Mouse (Mus musculus) limb, embryonic 11.5 days (tissue): Measurements from ENCODE around the gene Med12. TPM values are rescaled to one million over a fixed set of nuclear protein-coding genes. Genes with fewer than 3 reads are reported as not detected.
A peak's percentile ranks its signal among the peaks of the same experiment; 100 is the strongest.

Experiments
- ATAC-seq: fragments of 200-750 bp; cut with Nextera tagmentation; 2 replicates; pipeline ENCODE4 v1.8.0; 2017; ENCODE audit warnings: low read depth; ENCODE audit not compliant: insufficient number of reproducible peaks, low FRiP score, low TSS enrichment
- DNase-seq: peaks from one replicate; pipeline ENCODE4 v3.0.0-alpha.2; 2015; ENCODE audit warnings: low spot score
- H3K27ac ChIP-seq: fragments of 300-500 bp; sonication (generic); replicated peaks from 2 replicates; pipeline ENCODE4 v1.5.1; 2014; ENCODE audit warnings: low read depth, mild to moderate bottlenecking, low read length
- H3K27me3 ChIP-seq: fragments of 300-500 bp; sonication (generic); 2 replicates; pipeline ENCODE4 v1.6.1; 2014; ENCODE audit warnings: mild to moderate bottlenecking, low read length, mixed read lengths; ENCODE audit not compliant: control insufficient read depth, insufficient read depth
- H3K36me3 ChIP-seq: fragments of 300-500 bp; sonication (generic); 2 replicates; pipeline ENCODE4 v1.6.1; 2014; ENCODE audit warnings: mild to moderate bottlenecking, low read length, moderate library complexity, mixed read lengths; ENCODE audit not compliant: control insufficient read depth, insufficient read depth
- H3K4me1 ChIP-seq: fragments of 300-500 bp; sonication (generic); 2 replicates; pipeline ENCODE4 v1.6.1; 2014; ENCODE audit warnings: low read length, mixed read lengths; ENCODE audit not compliant: control insufficient read depth, insufficient read depth
- H3K4me2 ChIP-seq: fragments of 300-500 bp; sonication (generic); 2 replicates; pipeline ENCODE4 v1.6.1; 2014; ENCODE audit warnings: low read depth, mild to moderate bottlenecking, moderate library complexity; ENCODE audit not compliant: severe bottlenecking
- H3K4me3 ChIP-seq: fragments of 300-500 bp; sonication (generic); 2 replicates; pipeline ENCODE4 v1.5.1; 2014; ENCODE audit warnings: low read depth, low read length
- H3K9ac ChIP-seq: fragments of 300-500 bp; sonication (generic); 2 replicates; pipeline ENCODE4 v1.6.1; 2014; ENCODE audit warnings: mild to moderate bottlenecking, low read length
- H3K9me3 ChIP-seq: fragments of 300-500 bp; sonication (generic); 2 replicates; pipeline ENCODE4 v1.6.1; 2016; ENCODE audit warnings: low read length; ENCODE audit not compliant: control insufficient read depth
- WGBS: fragments of 180-500 bp; shearing (Covaris S2); extraction: QIAGEN DNeasy Blood & Tissue Kit; methylation state at CpG from one replicate; pipeline ENCODE4 v1.1.7; 2014; 5-methylcytosine and 5-hydroxymethylcytosine counted together
- polyA plus RNA-seq: library from polyadenylated mRNA; unstranded; fragments of >200 nt; fragmentation: Nextera tagmentation; extraction: Ambion mirVana; gene quantifications from 2 replicates; pipeline ENCODE4 v1.2.1, GENCODE M21; 2014

The Med12 gene
- 57.6 and 58.2 TPM in 2 replicates for polyA plus RNA-seq

DNA sequence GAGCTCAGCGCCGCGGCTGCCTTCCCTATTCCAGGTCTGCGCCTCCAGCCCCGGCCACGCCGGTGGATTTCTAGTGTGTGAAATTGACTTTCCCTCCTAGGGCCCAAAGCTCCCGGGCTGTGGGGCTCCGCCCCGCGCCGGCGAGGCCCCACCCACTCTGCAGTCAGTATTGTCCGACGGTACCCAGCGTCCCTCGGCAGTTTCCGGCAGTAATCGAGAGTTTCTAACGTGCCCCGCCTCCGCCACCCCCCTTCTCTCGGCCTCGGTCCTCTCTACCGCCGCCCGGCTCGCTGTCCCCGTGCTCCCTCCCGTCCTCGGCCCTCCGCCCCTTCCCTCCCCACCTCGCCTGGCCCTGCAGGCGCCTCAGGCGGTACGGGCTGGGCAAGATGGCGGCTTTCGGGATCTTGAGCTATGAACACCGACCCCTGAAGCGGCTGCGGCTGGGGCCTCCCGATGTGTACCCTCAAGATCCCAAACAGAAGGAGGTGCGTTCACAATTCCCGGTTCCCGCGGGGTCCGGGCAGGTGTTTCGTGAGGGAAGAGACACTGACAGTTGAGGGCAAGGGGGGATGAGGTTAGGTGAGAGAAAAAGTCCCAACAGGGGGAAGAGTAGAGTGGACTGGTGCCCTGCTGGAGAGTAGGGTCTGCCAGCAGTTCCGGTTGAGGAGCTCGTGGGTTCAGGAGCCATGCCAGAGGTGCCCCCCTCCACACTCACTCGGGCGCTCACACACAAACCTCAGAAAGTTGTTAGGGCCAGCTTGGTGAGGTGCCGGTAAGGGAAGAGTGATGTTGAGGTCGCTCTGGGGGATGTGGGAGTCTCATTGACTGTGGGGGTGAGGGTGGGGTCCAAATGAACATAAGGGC is at the start of gene Med12:
TSS of gene Med12 (plus strand) at position 156 of the 864 bp plus-strand sequence.
- Histone ChIP-seq H3K4me1 (no peaks in the 10 kb centered on the region), H3K36me3 (no peaks in the 10 kb centered on the region), H3K9ac (peak within 1 kb of the TSS; percentile 67), H3K27ac (peak within 1 kb of the TSS; percentile 53), H3K4me2 (peak within 1 kb of the TSS; percentile 45), H3K9me3 (no peaks in the 10 kb centered on the region), H3K27me3 (peaks cover 5% of the 10 kb centered on the region), H3K4me3 (peak within 1 kb of the TSS; percentile 52)
- WGBS = 17% methylated on average over 51 of the region's 54 CpGs
- ATAC-seq = peak; percentile 98
- peak; percentile 88 for DNase-seq

DNA sequence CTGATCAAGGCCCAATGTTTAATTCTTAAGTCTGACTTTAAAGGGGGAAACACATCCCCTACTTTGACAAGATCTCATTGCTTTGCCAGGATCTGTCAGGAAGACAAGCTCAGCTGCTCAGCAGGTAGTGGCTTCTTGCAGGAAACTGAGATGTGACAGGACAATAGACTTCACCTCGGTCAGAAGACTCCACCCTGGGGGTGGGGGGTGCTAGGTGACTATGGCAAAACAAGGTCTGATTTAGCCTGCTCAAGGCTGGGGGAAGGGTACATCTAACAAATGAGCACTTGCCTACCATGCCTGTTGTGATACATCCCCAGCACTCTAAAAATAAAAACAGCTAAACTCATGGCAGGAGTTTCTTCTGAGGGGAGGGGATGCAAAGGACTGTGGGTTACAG is 28.8 kb upstream of the Med12 start:
- no peak overlapping the region for H3K4me2 ChIP-seq
- 43% methylated on average over 1 of the region's 1 CpGs for WGBS
- H3K4me3 ChIP-seq = no peak overlapping the region
- no peak for DNase-seq
- H3K27me3 ChIP-seq = no peaks in the 10 kb centered on the region
- H3K9ac ChIP-seq = no peak overlapping the region
- no peaks in the 10 kb centered on the region for H3K4me1 ChIP-seq
- no peak for ATAC-seq
- H3K27ac ChIP-seq = no peak overlapping the region
- H3K36me3 ChIP-seq = no peaks in the 10 kb centered on the region
- no peaks in the 10 kb centered on the region for H3K9me3 ChIP-seq

DNA sequence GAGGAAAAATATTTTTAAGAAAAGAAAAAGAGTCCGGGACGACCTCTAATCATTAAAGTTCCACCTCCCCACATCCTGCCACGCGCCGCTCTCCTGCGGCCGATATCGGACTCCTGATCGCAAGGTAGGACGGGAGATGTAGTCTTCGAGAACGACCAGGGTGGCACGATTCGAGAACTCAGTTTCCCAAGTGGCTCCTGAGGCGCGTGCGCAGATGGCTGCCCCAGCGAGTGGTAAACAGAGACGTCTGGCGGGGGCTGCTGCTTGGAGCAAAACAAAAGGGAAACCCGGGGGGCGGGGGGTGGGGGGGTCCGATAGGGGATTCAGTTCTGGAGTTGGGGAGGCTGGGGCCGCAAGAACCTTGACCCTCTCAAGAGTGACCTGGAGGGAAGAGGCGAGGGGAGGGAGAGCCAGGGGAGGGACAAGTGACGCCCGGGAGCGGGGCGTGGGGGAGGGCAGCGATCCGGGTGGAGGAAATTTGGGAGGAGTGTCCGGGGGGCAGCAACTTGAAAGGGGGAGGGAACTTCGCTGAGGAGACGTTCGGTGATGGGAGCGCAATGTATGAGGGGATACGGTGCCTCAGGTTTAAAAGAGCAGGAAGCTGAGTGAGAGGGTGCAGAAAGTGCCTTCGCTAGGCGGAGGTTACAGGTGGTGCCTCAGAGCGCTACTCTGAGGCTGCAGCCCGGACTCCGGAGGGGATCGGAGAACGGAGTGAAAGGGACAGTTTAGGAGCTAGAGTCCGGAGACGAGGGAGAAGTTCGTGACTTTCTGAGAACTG is 19.7 kb upstream of the Med12 start, which contains the start of gene Foxo4:
TSS of gene Foxo4 (plus strand) at position 577 of the 778 bp plus-strand sequence.
- DNase-seq (peak; percentile 86), ATAC-seq (peak; percentile 85)
- 23% methylated on average over 47 of the region's 47 CpGs for WGBS

DNA sequence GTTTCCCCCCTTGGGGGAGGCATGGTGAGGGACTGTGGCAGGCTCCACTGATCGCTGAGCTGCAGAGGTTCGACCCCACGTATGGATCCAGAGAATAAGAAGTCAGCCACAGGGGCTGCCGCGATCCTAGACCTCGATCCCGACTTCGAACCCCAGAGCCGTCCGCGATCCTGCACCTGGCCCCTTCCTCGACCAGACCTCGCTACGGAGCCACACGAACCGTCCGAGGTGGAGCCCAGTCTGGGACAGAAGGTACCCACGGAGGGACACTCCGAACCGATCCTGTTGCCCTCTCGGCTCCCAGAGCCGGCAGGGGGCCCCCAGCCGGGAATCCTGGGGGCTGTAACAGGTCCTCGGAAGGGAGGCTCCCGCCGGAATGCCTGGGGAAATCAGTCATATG is 19.1 kb upstream of the Med12 start:
- H3K27me3 ChIP-seq = 0 out of 2 replicates have a peak, but pooled peaks cover 2% of the 10 kb centered on the region
- ATAC-seq (peak; percentile 11; the same call in 1 of the 2 replicates), DNase-seq (no peak)
- peak overlapping the region; percentile 58 for H3K4me2 ChIP-seq
- H3K36me3 ChIP-seq = no peaks in the 10 kb centered on the region; the same call in 1 of the 2 replicates
- no peaks in the 10 kb centered on the region for H3K9me3 ChIP-seq
- H3K4me1 ChIP-seq = peaks cover 3% of the 10 kb centered on the region; the same call in 1 of the 2 replicates
- WGBS = 17% methylated on average over 26 of the region's 26 CpGs
- peak overlapping the region; percentile 60 for H3K4me3 ChIP-seq
- peak overlapping the region; percentile 73 for H3K9ac ChIP-seq
- no peak overlapping the region for H3K27ac ChIP-seq

More for the DNA sequence above, 19.7 kb upstream of the Med12 start, which contains the start of gene Foxo4:
- peaks cover 3% of the 10 kb centered on the region; the same call in 1 of the 2 replicates for H3K4me1 ChIP-seq
- peak within 1 kb of the TSS; percentile 58 for H3K4me2 ChIP-seq
- peak within 1 kb of the TSS; percentile 73 for H3K9ac ChIP-seq
- H3K36me3 ChIP-seq = no peaks in the 10 kb centered on the region; the same call in 1 of the 2 replicates
- 0 out of 2 replicates have a peak within 1 kb of the TSS, but pooled peaks have one; percentile 21 for H3K27ac ChIP-seq
- H3K27me3 ChIP-seq = 0 out of 2 replicates have a peak, but pooled peaks cover 2% of the 10 kb centered on the region
- H3K4me3 ChIP-seq = peak within 1 kb of the TSS; percentile 60
- no peaks in the 10 kb centered on the region for H3K9me3 ChIP-seq

DNA sequence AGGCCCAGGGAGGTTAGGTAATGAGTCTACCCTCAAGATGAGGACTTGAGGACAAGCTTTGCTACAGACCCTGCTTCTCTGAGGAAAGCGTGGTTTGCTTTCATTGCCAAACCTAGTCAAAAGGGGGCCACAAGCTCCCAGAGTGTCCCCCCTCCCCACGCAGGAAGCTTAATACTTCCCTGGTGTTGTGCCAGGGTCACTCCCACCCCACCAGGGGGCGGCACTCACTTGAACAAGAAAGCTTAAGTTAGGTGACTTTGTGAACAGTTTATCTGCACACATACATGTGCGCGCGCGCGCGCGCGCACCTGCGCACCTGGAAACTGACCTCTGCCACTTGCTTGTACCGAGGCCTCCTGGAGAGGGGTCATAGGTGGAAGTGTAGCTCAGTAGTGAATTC is 17.2 kb upstream of the Med12 start:
- H3K27me3 ChIP-seq = 0 out of 2 replicates have a peak, but pooled peaks cover 2% of the 10 kb centered on the region
- 80% methylated on average over 13 of the region's 13 CpGs for WGBS
- peak; percentile 42 for DNase-seq

DNA sequence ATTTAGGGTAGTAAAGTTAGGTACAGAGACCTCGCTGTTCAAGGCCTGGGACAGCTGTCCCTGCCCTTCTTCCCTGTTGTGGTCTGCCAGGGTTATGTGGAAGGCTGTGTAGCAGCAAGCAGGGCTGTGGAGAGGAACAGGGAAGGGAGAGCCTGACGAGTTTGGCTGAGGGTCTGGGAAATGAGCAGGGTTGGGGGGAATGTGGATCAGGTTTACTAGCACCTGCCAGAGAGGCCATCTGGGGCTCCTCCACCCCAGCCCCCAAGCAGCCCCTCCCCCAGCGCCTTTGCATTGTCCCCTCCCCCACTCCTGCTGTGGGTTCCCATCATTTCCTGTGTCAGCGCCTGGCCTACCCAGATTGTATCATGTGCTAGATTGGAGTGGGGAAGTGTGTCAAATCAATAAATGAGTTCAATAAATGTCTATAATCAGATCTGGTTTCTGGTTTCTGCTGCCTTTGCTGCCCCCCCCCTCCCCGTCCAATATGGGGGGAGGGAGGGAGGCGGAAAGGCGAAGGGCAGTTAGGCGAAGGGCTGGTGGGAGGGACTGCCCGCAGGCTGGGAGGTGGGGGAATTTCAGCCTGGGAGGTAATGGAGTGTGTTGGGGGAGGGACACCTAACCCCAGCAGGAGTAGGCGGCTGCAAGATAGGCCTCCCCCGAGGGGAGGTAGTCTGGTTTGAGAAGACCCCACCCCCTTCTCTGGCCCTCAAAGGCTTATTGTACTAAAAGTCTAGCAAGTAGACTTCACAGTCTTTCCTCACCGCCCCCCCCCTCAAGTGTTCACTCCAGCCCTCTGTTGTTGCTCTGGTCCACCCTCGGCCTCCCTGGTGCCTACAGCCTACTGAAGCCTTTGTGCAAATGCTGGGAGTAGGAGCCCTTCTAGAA is 13.1 kb upstream of the Med12 start:
- H3K9ac ChIP-seq = no peak overlapping the region
- peak; percentile 80 for DNase-seq
- peak; percentile 91 for ATAC-seq
- H3K27me3 ChIP-seq = no peaks in the 10 kb centered on the region
- H3K9me3 ChIP-seq = no peaks in the 10 kb centered on the region
- peak overlapping the region; percentile 87 for H3K27ac ChIP-seq
- WGBS = 23% methylated on average over 13 of the region's 13 CpGs
- H3K36me3 ChIP-seq = no peaks in the 10 kb centered on the region; the same call in 1 of the 2 replicates
- no peak overlapping the region for H3K4me3 ChIP-seq
- H3K4me1 ChIP-seq = peaks cover 6% of the 10 kb centered on the region
- H3K4me2 ChIP-seq = peak overlapping the region; percentile 15; the same call in 1 of the 2 replicates

More for the DNA sequence above, 17.2 kb upstream of the Med12 start:
- Histone ChIP-seq H3K9ac (no peak overlapping the region), H3K4me3 (peak overlapping the region; percentile 60), H3K4me2 (peak overlapping the region; percentile 58; the same call in 1 of the 2 replicates), H3K27ac (no peak overlapping the region), H3K9me3 (no peaks in the 10 kb centered on the region), H3K4me1 (peaks cover 6% of the 10 kb centered on the region), H3K36me3 (no peaks in the 10 kb centered on the region; the same call in 1 of the 2 replicates)
- ATAC-seq = no peak

DNA sequence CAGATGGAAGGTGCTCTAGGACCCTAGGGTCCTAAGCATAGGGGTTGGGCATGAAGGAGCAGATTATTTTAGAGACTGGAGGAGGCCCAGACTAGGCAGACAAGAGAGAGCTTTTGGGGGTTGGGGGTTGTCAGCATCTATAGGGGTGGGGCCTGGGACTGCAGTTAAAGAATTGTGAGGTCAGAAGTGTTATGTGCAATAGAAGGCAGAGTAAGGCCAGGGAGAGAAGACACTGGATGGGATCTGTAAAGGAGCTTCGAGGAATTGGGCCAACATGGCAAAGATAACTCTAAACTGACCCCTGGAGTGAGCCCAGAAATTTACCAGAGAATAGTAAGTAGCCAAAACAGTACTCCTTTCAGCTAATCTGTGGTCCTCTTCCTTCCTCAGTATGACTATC is 9.9 kb upstream of the Med12 start, which contains the start of gene Gm614:
TSS of gene Gm614 (minus strand) at position 101 of the 400 bp plus-strand sequence.
- WGBS = 90% methylated on average over 1 of the region's 1 CpGs
- no peak for ATAC-seq

More for the DNA sequence above, 9.9 kb upstream of the Med12 start, which contains the start of gene Gm614:
- H3K4me3 ChIP-seq = no peak within 1 kb of the TSS
- no peak within 1 kb of the TSS for H3K9ac ChIP-seq
- no peak for DNase-seq
- H3K9me3 ChIP-seq = no peaks in the 10 kb centered on the region
- H3K4me2 ChIP-seq = no peak within 1 kb of the TSS
- no peaks in the 10 kb centered on the region for H3K27me3 ChIP-seq
- H3K27ac ChIP-seq = no peak within 1 kb of the TSS
- no peaks in the 10 kb centered on the region for H3K36me3 ChIP-seq
- H3K4me1 ChIP-seq = peaks cover 3% of the 10 kb centered on the region
